Mouse (Mus musculus) limb, embryonic 11.5 days (tissue): ENCODE data around the gene Galr2. TPM values are rescaled to one million over a fixed set of nuclear protein-coding genes. Genes with fewer than 3 reads are reported as not detected.
A peak's percentile ranks its signal among the peaks of the same experiment; 100 is the strongest.

Experiments used
- ATAC-seq: fragments of 200-750 bp; cut with Nextera tagmentation; 2 replicates; pipeline ENCODE4 v1.8.0; 2017; ENCODE audit warnings: low read depth; ENCODE audit not compliant: insufficient number of reproducible peaks, low FRiP score, low TSS enrichment
- DNase-seq: peaks from one replicate; pipeline ENCODE4 v3.0.0-alpha.2; 2015; ENCODE audit warnings: low spot score
- H3K27ac ChIP-seq: fragments of 300-500 bp; sonication (generic); replicated peaks from 2 replicates; pipeline ENCODE4 v1.5.1; 2014; ENCODE audit warnings: low read depth, mild to moderate bottlenecking, low read length
- H3K27me3 ChIP-seq: fragments of 300-500 bp; sonication (generic); 2 replicates; pipeline ENCODE4 v1.6.1; 2014; ENCODE audit warnings: mild to moderate bottlenecking, low read length, mixed read lengths; ENCODE audit not compliant: control insufficient read depth, insufficient read depth
- H3K36me3 ChIP-seq: fragments of 300-500 bp; sonication (generic); 2 replicates; pipeline ENCODE4 v1.6.1; 2014; ENCODE audit warnings: mild to moderate bottlenecking, low read length, moderate library complexity, mixed read lengths; ENCODE audit not compliant: control insufficient read depth, insufficient read depth
- H3K4me1 ChIP-seq: fragments of 300-500 bp; sonication (generic); 2 replicates; pipeline ENCODE4 v1.6.1; 2014; ENCODE audit warnings: low read length, mixed read lengths; ENCODE audit not compliant: control insufficient read depth, insufficient read depth
- H3K4me2 ChIP-seq: fragments of 300-500 bp; sonication (generic); 2 replicates; pipeline ENCODE4 v1.6.1; 2014; ENCODE audit warnings: low read depth, mild to moderate bottlenecking, moderate library complexity; ENCODE audit not compliant: severe bottlenecking
- H3K4me3 ChIP-seq: fragments of 300-500 bp; sonication (generic); 2 replicates; pipeline ENCODE4 v1.5.1; 2014; ENCODE audit warnings: low read depth, low read length
- H3K9ac ChIP-seq: fragments of 300-500 bp; sonication (generic); 2 replicates; pipeline ENCODE4 v1.6.1; 2014; ENCODE audit warnings: mild to moderate bottlenecking, low read length
- H3K9me3 ChIP-seq: fragments of 300-500 bp; sonication (generic); 2 replicates; pipeline ENCODE4 v1.6.1; 2016; ENCODE audit warnings: low read length; ENCODE audit not compliant: control insufficient read depth
- WGBS: fragments of 180-500 bp; shearing (Covaris S2); extraction: QIAGEN DNeasy Blood & Tissue Kit; methylation state at CpG from one replicate; pipeline ENCODE4 v1.1.7; 2014; 5-methylcytosine and 5-hydroxymethylcytosine counted together
- polyA plus RNA-seq: library from polyadenylated mRNA; unstranded; fragments of >200 nt; fragmentation: Nextera tagmentation; extraction: Ambion mirVana; gene quantifications from 2 replicates; pipeline ENCODE4 v1.2.1, GENCODE M21; 2014

The Galr2 gene
- polyA plus RNA-seq, 1 experiment from 2014 or later, result 0.12 TPM

- ATAC-seq (no peak), DNase-seq (no peak)
- H3K9ac ChIP-seq, result no peak overlapping the region
- WGBS, result 91% methylated on average over 13 of the region's 13 CpGs
- H3K9me3 ChIP-seq, result no peaks in the 10 kb centered on the region
- no peak overlapping the region for H3K27ac ChIP-seq
- H3K4me1 ChIP-seq, result no peaks in the 10 kb centered on the region
- peaks cover 7% of the 10 kb centered on the region for H3K36me3 ChIP-seq
- no peak overlapping the region for H3K4me2 ChIP-seq
- no peak overlapping the region for H3K4me3 ChIP-seq
- no peaks in the 10 kb centered on the region for H3K27me3 ChIP-seq
Measured at GRCm38 (mm10) chr11:116292401-116292800, 11.7 kb downstream of the Galr2 start.

- WGBS, result 86% methylated on average over 12 of the region's 12 CpGs
- Histone ChIP-seq H3K9ac (no peak overlapping the region), H3K36me3 (peaks cover 4% of the 10 kb centered on the region), H3K4me1 (no peaks in the 10 kb centered on the region), H3K27me3 (no peaks in the 10 kb centered on the region), H3K4me2 (no peak overlapping the region), H3K27ac (no peak overlapping the region), H3K4me3 (no peak overlapping the region), H3K9me3 (no peaks in the 10 kb centered on the region)
- no peak for DNase-seq
- ATAC-seq, result no peak
Measured at GRCm38 (mm10) chr11:116293538-116294137, 12.9 kb downstream of the Galr2 start.

- H3K27ac ChIP-seq, result no peak overlapping the region; the same call in 1 of the 2 replicates
- H3K9ac ChIP-seq, result no peak overlapping the region
- DNase-seq, result peak; percentile 72
- H3K4me3 ChIP-seq, result no peak overlapping the region
- 29% methylated on average over 5 of the region's 5 CpGs for WGBS
- peaks cover 5% of the 10 kb centered on the region for H3K36me3 ChIP-seq
- no peaks in the 10 kb centered on the region for H3K4me1 ChIP-seq
- ATAC-seq, result no peak
- H3K4me2 ChIP-seq, result no peak overlapping the region
- H3K27me3 ChIP-seq, result no peaks in the 10 kb centered on the region
- H3K9me3 ChIP-seq, result no peaks in the 10 kb centered on the region
Measured at GRCm38 (mm10) chr11:116294319-116294718, 13.6 kb downstream of the Galr2 start.

- Histone ChIP-seq H3K9ac (no peak overlapping the region), H3K27ac (no peak overlapping the region), H3K27me3 (no peaks in the 10 kb centered on the region), H3K36me3 (peaks cover 9% of the 10 kb centered on the region), H3K4me3 (no peak overlapping the region), H3K4me2 (no peak overlapping the region), H3K9me3 (no peaks in the 10 kb centered on the region), H3K4me1 (no peaks in the 10 kb centered on the region)
- ATAC-seq, result no peak
- 85% methylated on average over 8 of the region's 8 CpGs for WGBS
- no peak for DNase-seq
Measured at GRCm38 (mm10) chr11:116296191-116296734, 15.5 kb downstream of the Galr2 start.

GRCm38 (mm10) chr11:116297017-116297416 lies 16.3 kb downstream of the Galr2 start:
- Histone ChIP-seq H3K27me3 (no peaks in the 10 kb centered on the region), H3K9me3 (no peaks in the 10 kb centered on the region), H3K36me3 (peaks cover 11% of the 10 kb centered on the region), H3K27ac (no peak overlapping the region), H3K4me2 (no peak overlapping the region), H3K4me1 (no peaks in the 10 kb centered on the region), H3K4me3 (no peak overlapping the region), H3K9ac (no peak overlapping the region)
- 86% methylated on average over 3 of the region's 3 CpGs for WGBS
- DNase-seq, result no peak
- no peak for ATAC-seq

- no peak overlapping the region for H3K9ac ChIP-seq
- peaks cover 13% of the 10 kb centered on the region for H3K36me3 ChIP-seq
- 89% methylated on average over 11 of the region's 11 CpGs for WGBS
- H3K27me3 ChIP-seq, result no peaks in the 10 kb centered on the region
- H3K9me3 ChIP-seq, result no peaks in the 10 kb centered on the region
- H3K4me1 ChIP-seq, result no peaks in the 10 kb centered on the region
- ATAC-seq (no peak), DNase-seq (no peak)
- H3K4me2 ChIP-seq, result no peak overlapping the region
- no peak overlapping the region for H3K27ac ChIP-seq
- no peak overlapping the region for H3K4me3 ChIP-seq
Measured at GRCm38 (mm10) chr11:116298221-116298620, 17.5 kb downstream of the Galr2 start.

GRCm38 (mm10) chr11:116298621-116299020 lies 17.9 kb downstream of the Galr2 start:
- Histone ChIP-seq H3K4me3 (no peak overlapping the region), H3K27me3 (no peaks in the 10 kb centered on the region), H3K9ac (no peak overlapping the region), H3K4me1 (no peaks in the 10 kb centered on the region), H3K4me2 (no peak overlapping the region), H3K9me3 (no peaks in the 10 kb centered on the region), H3K36me3 (peaks cover 14% of the 10 kb centered on the region), H3K27ac (no peak overlapping the region)
- DNase-seq, result no peak
- no peak for ATAC-seq
- 88% methylated on average over 6 of the region's 6 CpGs for WGBS

GRCm38 (mm10) chr11:116305423-116305822 lies 24.7 kb downstream of the Galr2 start:
- peak overlapping the region; percentile 79; the same call in 1 of the 2 replicates for H3K4me2 ChIP-seq
- no peaks in the 10 kb centered on the region for H3K27me3 ChIP-seq
- peaks cover 11% of the 10 kb centered on the region; the same call in 1 of the 2 replicates for H3K36me3 ChIP-seq
- no peak overlapping the region for H3K9ac ChIP-seq
- WGBS, result 100% methylated on average over 2 of the region's 2 CpGs
- peak overlapping the region; percentile 85; the same call in 1 of the 2 replicates for H3K4me3 ChIP-seq
- DNase-seq (no peak), ATAC-seq (no peak)
- no peaks in the 10 kb centered on the region for H3K9me3 ChIP-seq
- H3K4me1 ChIP-seq, result peaks cover 8% of the 10 kb centered on the region
- H3K27ac ChIP-seq, result no peak overlapping the region
